Mouse (Mus musculus) brain, embryonic 14.5 days (tissue): Measurements from ENCODE around the gene Gm49320.

Source experiments
- CTCF ChIP-seq: fragments of 200-500 bp; IDR thresholded peaks from 2 replicates; pipeline ENCODE4 v1.5.1; 2012; ENCODE audit warnings: inconsistent platforms, mild to moderate bottlenecking, moderate library complexity, borderline replicate concordance; ENCODE audit not compliant: insufficient read depth, insufficient read length; ENCODE audit errors: extremely low read depth
- POLR2A ChIP-seq: fragments of 200-500 bp; IDR thresholded peaks from 2 replicates; pipeline ENCODE4 v1.6.1; 2012; ENCODE audit warnings: mild to moderate bottlenecking, inconsistent platforms, borderline replicate concordance; ENCODE audit not compliant: poor library complexity, insufficient read depth, insufficient read length, severe bottlenecking; ENCODE audit errors: extremely low read depth

DNA sequence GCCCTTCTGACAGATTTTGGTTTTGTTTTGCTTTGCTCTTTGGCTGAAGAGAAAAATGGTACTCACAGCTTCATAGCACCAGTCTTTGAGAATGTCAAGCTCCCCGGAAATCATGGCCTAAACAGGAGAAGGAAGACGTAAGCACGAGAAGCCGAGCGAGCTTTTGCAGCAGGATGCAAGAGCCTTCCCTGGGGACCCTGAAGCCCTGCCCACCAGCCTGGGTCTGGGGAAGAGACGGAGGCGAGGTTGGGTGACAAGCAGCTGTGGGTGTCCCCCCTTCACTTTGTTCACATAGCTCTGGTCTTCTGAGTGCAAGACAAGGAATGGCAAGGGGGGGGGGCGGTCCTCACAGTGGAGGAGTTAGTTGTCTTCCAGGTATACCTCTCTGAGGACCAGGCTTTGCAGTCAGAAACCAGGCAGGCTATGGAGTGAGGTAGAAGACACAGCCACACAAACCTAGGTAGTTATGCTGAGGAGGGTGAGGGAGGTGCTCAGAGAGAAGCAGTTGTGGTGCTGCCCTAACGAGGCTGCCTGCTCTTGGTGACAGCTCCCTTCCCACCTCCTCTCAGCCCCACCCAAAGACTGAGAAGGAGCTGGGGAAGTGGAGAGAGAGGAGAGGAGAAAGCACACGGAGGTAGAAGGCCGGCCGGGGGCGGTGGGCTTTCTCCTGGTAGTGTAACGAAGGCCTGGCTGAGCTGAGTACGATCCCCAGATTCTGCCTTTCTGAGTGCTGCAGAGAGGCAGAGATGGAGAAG, 26.7 kb downstream of the Gm49320 start:
- no peak for TF ChIP-seq POLR2A
- no peak for TF ChIP-seq CTCF
